Mouse (Mus musculus): ENCODE measurements around the gene Olfr1089.

DNA sequence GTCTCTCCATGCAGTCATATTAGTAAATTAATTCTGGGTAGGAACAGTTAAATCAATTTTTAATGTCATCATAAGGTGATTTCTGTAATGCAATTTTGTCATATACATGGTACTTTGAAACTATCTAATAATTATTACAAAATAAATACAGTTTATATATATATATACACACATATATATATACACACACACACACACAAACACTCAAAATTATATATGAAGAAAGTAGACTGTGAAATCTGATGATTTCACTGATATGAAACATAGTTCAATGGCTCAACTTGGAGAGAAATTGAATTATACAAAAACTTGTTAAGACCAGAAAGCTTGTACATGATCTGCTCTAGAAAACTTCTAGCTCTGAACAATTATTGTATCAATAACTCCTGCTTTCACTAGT, at the start of gene Olfr1089:
- TF ChIP-seq MYC (IDR thresholded peaks at IDR 0.05; ENCODE audit: low read depth, low read length) = no peak
- TF ChIP-seq MAFK (IDR thresholded peaks at IDR 0.05; ENCODE audit: insufficient replicate concordance, low read length) = no peak
- TF ChIP-seq HCFC1 (IDR thresholded peaks at IDR 0.05; ENCODE audit: low read depth, low read length) = no peak
- no peak for TF ChIP-seq GABPA (IDR thresholded peaks at IDR 0.05; ENCODE audit: insufficient replicate concordance, low read depth, low read length)
- TF ChIP-seq POLR2A (IDR thresholded peaks at IDR 0.05; ENCODE audit: low read depth, low read length) = no peak
- no peak for TF ChIP-seq ETS1 (conservative IDR thresholded peaks at IDR 0.05; ENCODE audit: low read depth, low read length)
- no peak for TF ChIP-seq MAX (IDR thresholded peaks at IDR 0.05; ENCODE audit: low read length)
